Mouse (Mus musculus) heart, postnatal 4 days (tissue): ENCODE results near the gene Sf1. TPM values are rescaled to one million over a fixed set of nuclear protein-coding genes. Genes with fewer than 3 reads are reported as not detected.
A peak's percentile ranks its signal among the peaks of the same experiment; 100 is the strongest.

ENCODE experiments used
- DNase-seq: peaks from one replicate; pipeline ENCODE4 v3.0.0; 2021
- total RNA-seq, 2 experiments: library from RNA; stranded (reverse); gene quantifications; 2 replicates each; pipeline ENCODE4 v1.2.3; 2021

Sf1 gene
- total RNA-seq: 100 to 1,000 TPM; 181 to 188 TPM

GRCm38 (mm10) chr19:6363411-6364240 lies at the start of gene Sf1:
Sf1 (plus strand) TSS chr19:6363690.
- DNase-seq: peak; percentile 100

- DNase-seq: no peak
Observed at GRCm38 (mm10) chr19:6313796-6314195, 49.7 kb upstream of the Sf1 start.

GRCm38 (mm10) chr19:6314513-6314912 lies 49.0 kb upstream of the Sf1 start:
- DNase-seq: no peak

GRCm38 (mm10) chr19:6315573-6315972 lies 47.9 kb upstream of the Sf1 start:
- no peak for DNase-seq

GRCm38 (mm10) chr19:6318145-6318544 lies 45.3 kb upstream of the Sf1 start:
- no peak for DNase-seq

GRCm38 (mm10) chr19:6321358-6321757 lies 42.1 kb upstream of the Sf1 start:
- DNase-seq: no peak

- DNase-seq: peak; percentile 38
Observed at GRCm38 (mm10) chr19:6321786-6322621, 41.5 kb upstream of the Sf1 start.

- no peak for DNase-seq
Observed at GRCm38 (mm10) chr19:6324751-6325150, 38.7 kb upstream of the Sf1 start.

GRCm38 (mm10) chr19:6331178-6331577 lies 32.3 kb upstream of the Sf1 start:
- DNase-seq: no peak

- DNase-seq: peak; percentile 77
Observed at GRCm38 (mm10) chr19:6331719-6332516, 31.6 kb upstream of the Sf1 start.

GRCm38 (mm10) chr19:6333761-6334595 lies 29.5 kb upstream of the Sf1 start:
- DNase-seq: no peak

GRCm38 (mm10) chr19:6334673-6335457 lies 28.6 kb upstream of the Sf1 start, which contains the start of gene Men1:
Men1 (plus strand) TSS chr19:6334979.
- DNase-seq: peak; percentile 93

- DNase-seq: peak; percentile 39
Observed at GRCm38 (mm10) chr19:6335458-6335827, 28.0 kb upstream of the Sf1 start.

- no peak for DNase-seq
Observed at GRCm38 (mm10) chr19:6336920-6337319, 26.6 kb upstream of the Sf1 start.

GRCm38 (mm10) chr19:6338171-6338570 lies 25.3 kb upstream of the Sf1 start:
- no peak for DNase-seq

GRCm38 (mm10) chr19:6338716-6339115 lies 24.8 kb upstream of the Sf1 start:
- no peak for DNase-seq

- DNase-seq: no peak
Observed at GRCm38 (mm10) chr19:6339191-6339590, 24.3 kb upstream of the Sf1 start.

- DNase-seq: peak; percentile 55
Observed at GRCm38 (mm10) chr19:6339890-6340504, 23.5 kb upstream of the Sf1 start.

- DNase-seq: peak; percentile 89
Observed at GRCm38 (mm10) chr19:6340524-6341452, 22.7 kb upstream of the Sf1 start, which contains the start of gene Map4k2. Map4k2 (plus strand) TSS chr19:6341135.
